Mouse (Mus musculus) heart, adult 2 months (tissue): ENCODE results near the gene Arsk.
A peak's percentile ranks its signal among the peaks of the same experiment; 100 is the strongest.

Experiments used
- CTCF ChIP-seq: fragments of 200-600 bp; IDR thresholded peaks from 2 replicates; pipeline ENCODE4 v1.8.1; 2022; ENCODE audit warnings: antibody characterized with exemption, mild to moderate bottlenecking, moderate library complexity
- EP300 ChIP-seq: fragments of 200-500 bp; IDR thresholded peaks from 2 replicates; pipeline ENCODE4 v1.6.1; 2011; ENCODE audit warnings: low read depth, low read length, control low read depth; ENCODE audit not compliant: insufficient read depth

GRCm38 (mm10) chr13:76098493-76099303 lies at the start of gene Arsk, which contains the start of gene Ttc37:
- no peak for TF ChIP-seq CTCF
- TF ChIP-seq EP300 = peak; percentile 42; the same call in 1 of the 2 replicates
